Mouse (Mus musculus): ENCODE data around the gene Prr5l.
"Not testable (repeated sequence)": the region's sequence is repeated elsewhere in the genome, so short reads cannot be mapped to it uniquely, and the experiment has no call there.

Gene Prr5l

GRCm38 (mm10) chr2:101762405-101762804 is 120.4 kb downstream of the Prr5l start:
- no peak for DNase-seq (ENCODE audit: low read depth)

GRCm38 (mm10) chr2:101761898-101762297 is 120.9 kb downstream of the Prr5l start:
- DNase-seq (ENCODE audit: low read depth): no peak

- no peak for DNase-seq (ENCODE audit: low read depth)
Measured at GRCm38 (mm10) chr2:101759523-101760277, 123.1 kb downstream of the Prr5l start.

- DNase-seq (ENCODE audit: low read depth): no peak
Measured at GRCm38 (mm10) chr2:101757806-101758205, 125.0 kb downstream of the Prr5l start.

- DNase-seq (ENCODE audit: low read depth): no peak
Measured at GRCm38 (mm10) chr2:101756069-101756753, 126.6 kb downstream of the Prr5l start.

- no peak for DNase-seq (ENCODE audit: low read depth)
Measured at GRCm38 (mm10) chr2:101754939-101755555, 127.8 kb downstream of the Prr5l start.

- no peak for DNase-seq (ENCODE audit: low read depth)
Measured at GRCm38 (mm10) chr2:101754428-101754827, 128.4 kb downstream of the Prr5l start.

- DNase-seq (ENCODE audit: low read depth): no peak
Measured at GRCm38 (mm10) chr2:101752979-101753378, 129.8 kb downstream of the Prr5l start.

- DNase-seq (ENCODE audit: low read depth): no peak
Measured at GRCm38 (mm10) chr2:101752402-101752801, 130.4 kb downstream of the Prr5l start.

- DNase-seq (ENCODE audit: low read depth): no peak
Measured at GRCm38 (mm10) chr2:101751236-101751922, 131.4 kb downstream of the Prr5l start.

- DNase-seq (ENCODE audit: low read depth): no peak
Measured at GRCm38 (mm10) chr2:101746537-101746936, 136.3 kb downstream of the Prr5l start.

GRCm38 (mm10) chr2:101745656-101746055 is 137.2 kb downstream of the Prr5l start:
- not testable (repeated sequence) for DNase-seq (ENCODE audit: low read depth)

- no peak for DNase-seq (ENCODE audit: low read depth)
Measured at GRCm38 (mm10) chr2:101742072-101742860, 140.6 kb downstream of the Prr5l start.

- no peak for DNase-seq (ENCODE audit: low read depth)
Measured at GRCm38 (mm10) chr2:101741653-101742052, 141.2 kb downstream of the Prr5l start.

- no peak for DNase-seq (ENCODE audit: low read depth)
Measured at GRCm38 (mm10) chr2:101739914-101740313, 142.9 kb downstream of the Prr5l start.

GRCm38 (mm10) chr2:101733564-101733963 is 149.3 kb downstream of the Prr5l start:
- no peak for DNase-seq (ENCODE audit: low read depth)

GRCm38 (mm10) chr2:101732777-101733210 is 150.0 kb downstream of the Prr5l start:
- DNase-seq (ENCODE audit: low read depth): no peak

GRCm38 (mm10) chr2:101730972-101731371 is 151.9 kb downstream of the Prr5l start:
- DNase-seq (ENCODE audit: low read depth): no peak

- no peak for DNase-seq (ENCODE audit: low read depth)
Measured at GRCm38 (mm10) chr2:101729472-101729871, 153.4 kb downstream of the Prr5l start.

- DNase-seq (ENCODE audit: low read depth): no peak
Measured at GRCm38 (mm10) chr2:101727787-101728186, 155.0 kb downstream of the Prr5l start.

GRCm38 (mm10) chr2:101723333-101723881 is 159.4 kb downstream of the Prr5l start:
- no peak for DNase-seq (ENCODE audit: low read depth)
